Mouse (Mus musculus): ENCODE results near the gene Gm28635. TPM values are rescaled to one million over a fixed set of nuclear protein-coding genes. Genes with fewer than 3 reads are reported as not detected.

The Gm28635 gene
- not detected in 2 replicates for polyA plus RNA-seq (2012; rRNA removed)

- peak; percentile 99 for DNase-seq (ENCODE audit: low read depth)
Observed at GRCm38 (mm10) chr2:84677968-84678880, at the start of gene Gm28635, which contains the start of gene Med19. Gm28635 (minus strand) TSS chr2:84678041. Med19 (plus strand) TSS chr2:84678402.

GRCm38 (mm10) chr2:84727172-84727858 is 49.5 kb upstream of the Gm28635 start, which contains the start of gene Clp1:
Clp1 (minus strand) TSS chr2:84727350.
- no peak for DNase-seq (ENCODE audit: low read depth)

DNA sequence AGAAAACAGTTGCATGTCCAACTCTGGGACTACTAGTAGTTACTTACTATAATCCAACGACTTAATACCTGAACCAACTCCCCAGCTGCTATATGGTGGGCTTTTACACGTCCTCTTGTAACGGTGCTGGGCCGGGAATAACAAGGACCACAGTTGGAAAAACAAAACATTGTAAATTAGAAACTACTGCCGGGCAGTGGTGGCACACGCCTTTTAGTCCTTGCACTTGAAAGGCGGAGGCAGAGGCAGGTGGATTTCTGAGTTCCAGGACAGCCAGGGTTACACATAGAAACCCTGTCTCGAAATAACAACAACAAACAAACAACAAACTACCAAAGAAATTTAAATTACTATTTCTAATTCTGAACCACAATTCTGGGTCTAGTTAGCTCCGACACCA is 48.9 kb upstream of the Gm28635 start:
- no peak for DNase-seq (ENCODE audit: low read depth)

DNA sequence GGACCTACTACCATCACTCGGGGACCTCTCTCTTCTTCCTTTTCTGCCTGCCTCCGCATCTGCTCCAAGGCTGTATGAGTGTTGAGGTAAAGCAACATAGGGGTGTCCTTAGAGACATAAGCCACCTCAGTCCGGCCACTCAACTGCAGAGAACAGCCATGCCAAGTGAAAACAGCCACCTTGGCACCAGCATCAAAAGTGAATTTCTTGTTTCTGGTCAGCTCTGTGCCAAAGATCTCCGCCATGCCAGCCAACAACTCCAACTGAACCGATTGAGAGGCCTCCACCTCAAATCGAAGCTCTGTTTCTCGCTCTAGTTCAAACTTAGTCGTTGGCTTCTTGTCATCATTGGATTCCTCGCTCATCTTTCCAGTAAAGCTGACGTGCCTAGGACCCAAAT is 47.9 kb upstream of the Gm28635 start:
- DNase-seq (ENCODE audit: low read depth), result no peak

DNA sequence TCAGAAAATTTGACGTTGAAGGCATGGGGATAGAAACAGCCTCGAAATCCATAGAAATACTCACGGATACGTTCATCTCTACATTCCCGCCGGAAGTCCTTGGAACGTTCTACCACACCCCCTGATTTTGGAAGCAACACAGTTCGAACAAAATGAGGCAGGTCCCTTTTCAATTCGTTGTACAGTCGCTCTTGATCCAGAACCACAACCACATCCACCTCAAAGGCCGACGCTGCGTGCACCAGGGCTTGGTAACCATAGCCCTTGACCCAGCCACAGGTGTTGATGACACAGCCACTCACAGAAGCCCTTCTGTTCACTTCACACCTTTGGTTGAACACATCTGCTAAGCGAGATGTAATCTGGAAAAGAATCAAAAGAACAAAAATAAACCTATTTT is 46.0 kb upstream of the Gm28635 start:
- no peak for DNase-seq (ENCODE audit: low read depth)

- no peak for DNase-seq (ENCODE audit: low read depth)
Observed at GRCm38 (mm10) chr2:84721182-84721581, 43.3 kb upstream of the Gm28635 start.

DNA sequence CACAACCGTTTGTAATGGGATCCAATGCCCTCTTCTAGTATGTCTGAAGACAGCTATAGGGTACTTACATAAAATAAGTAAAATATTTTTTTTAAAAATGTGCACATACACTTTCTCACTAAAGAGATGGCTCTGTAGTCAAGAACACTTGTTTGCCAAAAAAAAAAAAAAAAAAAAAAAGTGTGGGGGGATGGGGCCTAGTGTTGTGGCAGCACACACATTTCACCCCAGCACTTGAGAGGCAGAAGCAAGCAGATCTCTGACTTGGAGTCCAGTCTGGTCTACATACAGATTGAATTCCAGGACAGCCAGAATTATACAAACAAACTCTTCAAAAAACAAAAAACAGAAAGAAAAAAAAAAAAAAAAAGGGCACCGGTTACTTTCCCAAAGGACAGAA is 42.9 kb upstream of the Gm28635 start:
- DNase-seq (ENCODE audit: low read depth), result no peak

DNA sequence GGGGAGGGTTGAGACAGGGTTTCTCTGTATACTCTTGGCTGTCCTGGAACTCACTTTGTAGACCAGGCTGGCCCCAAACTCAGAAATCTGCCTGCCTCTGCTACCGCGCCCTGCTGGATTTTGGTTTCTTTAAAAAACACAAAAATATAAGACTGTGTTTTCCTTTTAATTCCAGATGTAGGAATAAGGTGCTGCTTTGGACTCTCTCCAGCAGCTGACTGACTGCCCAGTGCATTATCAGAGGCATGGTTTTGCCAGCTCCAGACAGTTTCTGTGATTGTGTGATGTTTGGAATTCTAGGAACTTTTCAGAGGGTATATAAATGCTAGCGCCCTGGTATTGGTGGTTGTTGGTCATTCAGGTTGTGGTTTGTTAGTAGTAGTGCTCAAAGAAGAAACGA is 39.5 kb upstream of the Gm28635 start:
- no peak for DNase-seq (ENCODE audit: low read depth)

DNA sequence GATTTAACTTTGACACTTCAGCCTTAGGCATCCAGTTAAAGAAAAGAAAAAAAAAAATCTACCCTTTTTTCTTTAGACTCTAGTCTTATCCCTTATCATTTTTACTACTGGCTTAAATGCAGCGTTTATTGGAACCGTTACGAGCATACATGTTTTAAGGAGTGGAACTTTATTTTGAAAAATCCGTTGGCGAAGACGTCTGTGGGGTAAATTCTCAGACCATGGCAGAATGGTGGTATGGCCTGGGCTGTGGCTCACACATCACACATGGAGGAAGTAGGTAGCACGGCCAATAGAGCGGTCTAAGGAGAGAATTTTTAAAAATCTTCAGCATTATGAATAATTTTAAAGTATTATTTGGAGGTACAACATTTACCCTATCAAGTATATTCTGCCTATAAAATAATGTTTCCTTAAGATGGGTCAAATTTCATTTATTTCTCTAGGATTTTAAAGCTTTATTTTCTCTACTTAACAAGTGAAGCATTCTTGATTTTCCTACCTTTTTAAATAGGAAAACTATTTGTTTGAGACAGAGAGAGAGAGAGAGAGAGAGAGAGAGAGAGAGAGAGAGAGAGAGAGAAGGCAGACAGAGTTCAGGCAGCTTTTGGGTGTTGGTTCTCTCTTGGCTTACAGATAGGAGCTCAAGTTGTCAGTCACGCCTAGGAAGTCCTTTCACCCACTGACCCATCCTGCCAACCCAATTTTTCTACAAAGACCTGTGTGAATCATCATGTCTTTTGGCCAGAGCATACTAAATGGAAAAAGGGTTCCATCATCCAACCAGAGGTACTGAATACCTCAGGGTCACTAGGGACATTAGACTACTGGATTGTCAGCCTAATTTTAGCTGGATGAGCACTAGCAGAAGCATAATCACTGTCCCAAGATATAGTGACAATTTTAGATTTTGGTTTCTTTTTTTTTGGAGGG is 38.8 kb upstream of the Gm28635 start:
- no peak for DNase-seq (ENCODE audit: low read depth)

GRCm38 (mm10) chr2:84715562-84716361 is 37.9 kb upstream of the Gm28635 start:
- peak; percentile 79 for DNase-seq (ENCODE audit: low read depth)

DNA sequence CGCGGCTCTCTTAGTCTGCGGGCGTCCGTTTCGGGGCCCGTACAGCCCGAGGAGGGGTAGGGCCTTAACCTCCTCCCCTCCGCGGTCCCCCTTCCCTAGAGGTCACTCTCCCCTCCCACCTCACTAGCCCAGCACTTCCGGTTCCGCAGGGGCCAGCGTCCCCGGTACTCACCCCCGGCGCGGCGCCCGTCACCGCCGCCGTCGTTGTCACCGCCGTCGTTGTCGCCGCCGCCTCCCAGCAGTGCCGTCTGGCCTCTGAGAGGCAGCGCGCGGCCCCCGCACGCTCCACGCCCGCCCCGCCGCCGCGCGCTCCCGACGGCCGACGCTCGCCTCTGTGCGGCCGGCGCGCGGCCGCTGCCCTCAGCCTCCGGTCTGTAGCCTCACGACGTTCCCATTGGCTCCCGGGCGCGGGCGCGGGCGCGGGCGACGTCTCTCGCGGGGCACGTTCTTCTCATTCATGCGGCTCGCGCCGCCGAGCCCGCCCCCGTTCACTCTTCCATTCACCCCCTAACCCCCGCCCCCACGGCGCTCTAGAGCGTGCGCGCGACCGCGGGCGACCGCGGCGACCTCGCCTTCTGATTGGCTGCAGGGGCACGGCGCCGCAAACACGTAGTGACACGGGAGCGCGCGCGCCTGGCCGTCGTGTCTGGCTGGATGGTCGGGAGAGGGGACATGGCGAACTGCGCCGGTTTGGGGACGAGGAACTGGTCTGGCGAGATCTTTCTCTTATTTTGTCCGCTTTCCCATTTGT is 37.1 kb upstream of the Gm28635 start, which contains the start of gene Zdhhc5:
TSS of gene Zdhhc5 (minus strand) at position 370 of the 751 bp plus-strand sequence.
- no peak for DNase-seq (ENCODE audit: low read depth)

DNA sequence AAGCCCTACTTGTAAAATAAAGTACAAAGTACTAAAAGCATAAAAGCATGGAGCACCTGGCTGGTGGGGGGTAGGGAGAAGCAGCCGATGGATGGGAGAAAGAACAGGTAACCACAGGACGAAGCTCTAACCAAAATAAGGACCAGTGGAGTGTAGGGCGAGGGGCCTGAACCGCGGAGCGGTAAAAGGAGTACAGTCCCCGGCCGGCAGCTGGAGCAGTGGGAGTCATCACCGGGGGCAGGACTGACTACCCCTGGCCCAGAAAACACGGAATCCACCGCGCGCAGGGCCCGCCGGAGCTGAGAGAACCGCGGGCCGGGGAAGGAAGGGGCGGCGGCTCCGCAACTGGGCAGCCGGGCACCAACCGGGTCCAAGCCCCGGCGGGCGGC is 36.6 kb upstream of the Gm28635 start:
- DNase-seq (ENCODE audit: low read depth), result no peak

DNA sequence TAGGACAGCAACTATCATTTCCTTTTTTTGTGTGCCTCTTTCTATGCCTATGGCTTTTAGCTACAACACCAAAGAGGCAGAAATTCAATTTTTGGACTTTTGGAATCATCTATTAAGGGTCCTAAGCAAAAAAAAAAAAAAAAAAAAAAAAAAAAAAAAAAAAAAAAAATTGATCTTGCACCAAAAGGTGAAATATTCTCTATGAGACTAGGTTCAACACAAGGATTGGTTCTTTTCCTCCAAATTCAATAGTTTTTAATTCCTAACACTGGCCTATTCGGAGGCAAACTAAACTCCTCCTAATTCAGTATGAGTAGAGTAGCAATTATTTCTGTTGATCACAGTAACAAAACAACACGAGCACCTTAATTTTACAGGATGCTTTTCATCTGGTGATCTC is 34.1 kb upstream of the Gm28635 start:
- DNase-seq (ENCODE audit: low read depth), result no peak

DNA sequence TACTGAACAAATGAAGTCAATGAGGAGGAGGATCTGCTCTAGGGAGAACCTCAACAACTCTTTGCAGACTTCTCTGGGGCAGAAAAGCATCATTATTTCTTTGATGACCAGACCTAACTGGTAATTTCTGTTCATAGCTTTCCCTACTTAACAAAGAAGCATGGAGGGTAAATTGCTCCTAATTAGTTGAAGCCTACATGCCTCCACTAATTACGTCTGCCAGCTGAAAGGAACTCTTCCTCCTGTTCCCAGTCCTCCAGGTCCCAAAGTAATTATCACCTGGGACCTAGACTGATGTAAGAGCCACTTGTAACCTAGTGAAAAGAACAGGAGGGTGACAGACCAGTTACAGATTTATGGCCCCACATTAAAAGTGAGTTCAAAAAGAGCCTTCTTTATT is 29.7 kb upstream of the Gm28635 start:
- no peak for DNase-seq (ENCODE audit: low read depth)

GRCm38 (mm10) chr2:84705295-84705694 is 27.5 kb upstream of the Gm28635 start:
- no peak for DNase-seq (ENCODE audit: low read depth)

DNA sequence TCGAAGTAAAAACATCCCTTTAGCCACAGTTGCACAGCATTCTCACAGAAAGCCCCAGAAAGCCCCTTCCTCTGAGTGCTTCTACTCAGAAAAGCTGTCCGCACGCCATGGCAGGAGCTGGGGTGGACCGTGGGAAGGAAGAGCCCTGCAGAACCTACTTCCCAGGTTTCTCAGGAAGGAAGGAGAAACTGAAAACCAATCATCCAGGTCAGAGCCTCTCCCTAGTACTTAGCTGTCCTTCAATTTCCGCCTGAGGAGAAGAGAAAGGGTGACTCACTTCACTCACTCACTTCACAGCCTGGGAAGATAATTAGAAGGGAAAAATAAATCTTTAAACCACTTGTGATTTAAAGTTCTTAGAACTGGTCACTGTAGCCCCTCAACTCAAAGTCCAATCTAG is 26.5 kb upstream of the Gm28635 start:
- DNase-seq (ENCODE audit: low read depth), result no peak

DNA sequence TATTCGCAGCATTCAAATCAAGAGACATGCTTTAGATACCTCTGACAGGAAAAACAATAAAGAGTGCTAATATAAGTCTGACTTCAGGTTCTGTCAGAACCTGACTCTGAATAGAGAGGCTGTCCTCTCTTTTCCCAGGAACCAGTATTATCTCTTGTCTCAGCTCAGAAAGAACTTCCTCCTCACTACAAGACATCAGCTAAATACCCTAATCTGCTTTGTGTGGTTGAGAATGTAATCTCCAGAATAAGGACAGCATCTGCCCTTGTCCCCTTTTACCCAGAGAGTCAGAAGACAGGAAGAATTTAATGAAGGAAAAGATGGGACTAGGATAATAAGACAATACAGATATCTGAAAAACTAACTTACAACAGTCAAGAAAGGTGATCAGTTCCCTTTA is 25.7 kb upstream of the Gm28635 start:
- no peak for DNase-seq (ENCODE audit: low read depth)

GRCm38 (mm10) chr2:84695007-84695695 is 17.3 kb upstream of the Gm28635 start:
- no peak for DNase-seq (ENCODE audit: low read depth)

DNA sequence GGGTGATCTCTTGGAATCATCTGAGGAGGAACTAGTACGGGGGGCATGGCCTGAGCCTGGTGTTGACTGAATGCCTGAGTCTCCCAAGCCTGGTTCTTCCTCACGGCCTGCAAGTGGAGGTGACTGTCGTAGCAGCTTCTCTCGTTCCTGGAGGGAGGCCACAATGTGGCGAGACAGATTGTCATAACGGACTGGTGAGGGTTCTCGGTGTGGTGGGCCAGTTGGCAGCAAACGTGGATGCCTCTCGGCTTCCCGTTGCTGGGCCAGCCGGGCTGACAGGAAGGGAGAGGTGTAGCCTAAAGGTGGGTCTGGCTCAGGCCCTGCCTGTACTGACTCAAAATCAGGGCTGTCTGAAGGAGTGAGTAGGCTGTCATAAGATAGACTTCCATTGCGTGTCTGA is 12.2 kb upstream of the Gm28635 start:
- DNase-seq (ENCODE audit: low read depth), result no peak

All from gonadal fat pad, adult 2 months (tissue).